Mouse (Mus musculus) cerebellum, postnatal 14 days (tissue): ENCODE results near the gene Tex9.
A peak's percentile ranks its signal among the peaks of the same experiment; 100 is the strongest.

Experiments
- DNase-seq, 2 experiments: peaks; one replicate each; pipeline ENCODE4 v3.0.0; 2021; ENCODE audit warnings: mixed read lengths in 2 of 2

Tex9 gene

DNA sequence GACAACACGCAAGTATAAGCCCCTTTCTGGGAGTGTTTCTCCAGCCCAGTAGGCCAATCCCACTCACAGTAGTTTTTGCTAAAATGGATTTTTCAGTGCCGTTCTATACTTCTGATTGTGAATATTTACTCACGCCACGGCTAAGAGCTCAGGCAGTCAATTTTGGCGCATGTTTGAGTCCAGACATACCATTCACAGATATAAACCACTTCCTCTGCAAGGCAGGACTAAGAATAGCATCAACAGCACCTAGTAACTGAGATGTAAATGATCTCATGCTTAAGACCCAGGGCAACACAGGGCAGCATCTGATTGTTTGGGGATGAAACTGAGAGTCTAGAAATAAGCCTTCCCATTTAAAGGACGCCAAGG lies at the start of gene Tex9:
Gene Tex9, minus strand, starts transcription at position 19 of the 372 bp plus-strand sequence.
- DNase-seq, result no peak

DNA sequence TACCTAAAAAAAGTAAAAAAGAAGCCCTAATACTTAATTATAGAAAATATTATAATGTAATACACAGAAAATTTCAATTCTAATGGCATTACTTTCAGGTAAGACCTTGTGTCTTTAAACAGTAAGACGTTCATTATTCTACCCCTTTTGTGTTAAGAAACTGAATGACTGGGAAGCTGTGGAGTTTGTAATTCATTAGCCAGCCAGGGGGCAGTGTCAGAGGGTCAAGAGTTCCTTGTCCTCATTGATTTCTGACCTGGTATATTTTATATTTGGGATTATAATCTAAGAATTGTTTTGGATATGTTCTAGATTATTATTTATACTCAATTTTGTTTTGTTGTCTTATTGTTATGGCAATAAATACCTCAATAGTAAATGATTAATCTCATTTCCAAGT lies 45.1 kb upstream of the Tex9 start:
- no peak for DNase-seq

- no peak for DNase-seq
These were observed 43.4 kb upstream of the Tex9 start for GRCm38 (mm10) chr9:72535394-72535793.

DNA sequence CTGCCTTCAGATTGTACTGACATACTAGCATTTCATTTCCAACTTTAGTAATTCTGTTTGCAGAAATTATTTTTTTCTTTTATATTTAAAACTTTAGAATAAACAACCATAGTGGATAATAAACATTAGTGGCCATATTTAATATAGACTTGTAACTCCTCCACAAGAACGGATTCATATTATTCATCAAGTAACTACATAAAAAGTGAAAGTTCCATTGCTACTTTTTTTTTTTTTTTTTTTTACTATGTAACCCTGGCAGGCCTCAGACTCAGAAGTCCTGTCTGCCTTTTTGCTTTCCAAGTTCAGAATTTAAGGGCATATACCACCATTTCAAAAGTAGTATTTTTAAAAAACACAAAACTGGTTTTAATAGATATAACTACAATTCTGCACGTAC lies 43.0 kb upstream of the Tex9 start:
- no peak for DNase-seq

- DNase-seq, result no peak
These were observed 41.0 kb upstream of the Tex9 start for GRCm38 (mm10) chr9:72533089-72533415.

GRCm38 (mm10) chr9:72532381-72533088 lies 40.5 kb upstream of the Tex9 start:
- DNase-seq, result peak; percentile 78 to 79

- DNase-seq, result peak; percentile 85 to 90
These were observed 40.0 kb upstream of the Tex9 start, which contains the start of gene Rfx7 for GRCm38 (mm10) chr9:72531996-72532380. Gene Rfx7 (plus strand): TSS chr9:72532240.

DNA sequence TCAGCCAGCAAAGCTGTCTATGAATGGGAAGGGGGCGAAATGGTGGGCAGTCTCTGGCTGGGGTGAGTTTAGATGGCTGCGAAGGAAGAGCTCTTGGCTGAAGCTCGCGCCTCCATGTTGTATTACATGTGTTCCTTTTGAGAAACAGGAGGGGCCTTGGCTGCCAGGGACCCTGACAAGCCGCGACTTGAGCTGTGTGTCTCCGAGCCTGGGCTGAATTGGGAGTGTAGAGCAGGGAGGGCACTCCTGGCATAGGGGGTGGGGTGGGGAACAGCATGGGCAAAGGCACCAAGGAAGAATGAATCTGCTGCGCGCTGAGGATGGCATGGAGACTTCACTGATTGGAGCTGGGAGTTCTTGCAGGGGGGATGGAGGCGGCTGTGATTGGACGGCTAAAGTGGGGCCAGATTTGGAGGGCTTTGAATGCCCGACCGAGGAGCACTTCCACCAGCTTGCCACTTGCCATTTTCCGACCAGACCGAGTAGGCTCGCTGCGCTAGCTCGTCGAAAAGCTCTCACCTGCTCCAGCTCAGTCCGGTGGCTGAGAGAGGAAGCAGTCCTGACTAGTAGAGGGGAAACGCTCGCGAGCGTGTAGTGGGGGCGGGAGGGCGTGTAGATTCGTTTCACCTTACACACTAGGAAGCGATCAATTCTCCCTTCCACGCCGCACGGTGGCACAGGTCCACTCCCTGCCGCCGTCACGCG lies 39.4 kb upstream of the Tex9 start:
- peak; percentile 85 to 88 for DNase-seq

GRCm38 (mm10) chr9:72530824-72531223 lies 38.8 kb upstream of the Tex9 start:
- DNase-seq, result no peak

- DNase-seq, result peak; percentile 90 to 93
These were observed 38.2 kb upstream of the Tex9 start for GRCm38 (mm10) chr9:72530237-72530636.

GRCm38 (mm10) chr9:72526091-72526490 lies 34.1 kb upstream of the Tex9 start:
- DNase-seq, result no peak

DNA sequence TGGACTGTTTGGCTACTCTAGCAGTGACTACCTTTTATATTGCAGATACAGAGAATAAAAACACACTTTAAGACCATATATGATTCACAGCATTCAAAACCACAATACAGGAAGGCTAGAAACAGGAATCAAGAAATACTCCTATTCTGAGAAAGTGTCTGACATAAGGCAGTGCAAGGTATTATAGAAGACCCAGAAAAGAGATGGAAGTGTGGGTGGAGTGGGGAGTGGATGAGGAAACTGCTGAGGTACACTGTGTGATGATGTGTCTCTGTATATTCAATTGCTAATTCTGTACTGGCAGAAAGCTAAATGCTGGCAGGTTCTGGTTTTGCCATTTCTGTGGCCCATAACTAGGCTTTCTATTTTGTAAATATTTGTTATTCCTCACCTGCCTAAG lies 28.8 kb upstream of the Tex9 start:
- DNase-seq, result no peak

DNA sequence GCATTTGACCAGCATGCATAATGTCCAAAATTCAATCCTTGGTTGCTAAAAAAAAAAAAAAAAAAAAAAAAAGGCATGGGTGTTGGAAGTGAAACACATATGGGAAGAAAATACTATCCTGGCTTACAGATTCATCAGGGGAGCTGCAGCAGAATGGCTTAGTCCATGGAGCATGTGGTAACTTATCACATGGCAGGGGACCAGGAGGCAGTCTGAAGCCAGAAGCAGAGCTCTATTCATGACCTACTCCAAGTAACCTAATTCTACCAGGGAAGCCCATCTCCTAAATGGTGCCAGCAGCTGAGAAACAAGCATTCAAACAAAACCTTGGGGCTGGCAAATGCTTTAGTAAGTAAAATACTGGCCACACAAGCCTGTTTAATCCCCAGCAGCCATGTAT lies 27.2 kb upstream of the Tex9 start:
- peak; percentile 71 to 75 for DNase-seq

DNA sequence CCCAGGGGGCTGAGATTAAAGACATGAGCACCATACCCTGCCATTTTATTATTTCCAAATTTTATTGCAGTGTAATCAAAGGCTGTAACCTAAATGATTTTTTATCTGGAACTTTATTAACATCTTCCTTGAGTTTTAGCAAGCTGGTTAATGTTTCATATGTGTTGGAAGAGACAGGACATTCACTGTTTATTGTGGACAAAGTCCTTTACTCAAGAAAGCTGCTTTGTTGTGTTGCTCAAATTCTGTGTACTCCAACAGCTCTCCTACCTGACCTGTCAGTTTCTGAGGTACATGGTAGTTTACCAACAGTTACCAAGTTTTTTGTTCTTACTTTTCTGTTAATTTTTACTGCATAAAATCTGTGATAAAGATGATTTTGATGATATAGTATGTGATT lies 23.4 kb upstream of the Tex9 start:
- no peak for DNase-seq

DNA sequence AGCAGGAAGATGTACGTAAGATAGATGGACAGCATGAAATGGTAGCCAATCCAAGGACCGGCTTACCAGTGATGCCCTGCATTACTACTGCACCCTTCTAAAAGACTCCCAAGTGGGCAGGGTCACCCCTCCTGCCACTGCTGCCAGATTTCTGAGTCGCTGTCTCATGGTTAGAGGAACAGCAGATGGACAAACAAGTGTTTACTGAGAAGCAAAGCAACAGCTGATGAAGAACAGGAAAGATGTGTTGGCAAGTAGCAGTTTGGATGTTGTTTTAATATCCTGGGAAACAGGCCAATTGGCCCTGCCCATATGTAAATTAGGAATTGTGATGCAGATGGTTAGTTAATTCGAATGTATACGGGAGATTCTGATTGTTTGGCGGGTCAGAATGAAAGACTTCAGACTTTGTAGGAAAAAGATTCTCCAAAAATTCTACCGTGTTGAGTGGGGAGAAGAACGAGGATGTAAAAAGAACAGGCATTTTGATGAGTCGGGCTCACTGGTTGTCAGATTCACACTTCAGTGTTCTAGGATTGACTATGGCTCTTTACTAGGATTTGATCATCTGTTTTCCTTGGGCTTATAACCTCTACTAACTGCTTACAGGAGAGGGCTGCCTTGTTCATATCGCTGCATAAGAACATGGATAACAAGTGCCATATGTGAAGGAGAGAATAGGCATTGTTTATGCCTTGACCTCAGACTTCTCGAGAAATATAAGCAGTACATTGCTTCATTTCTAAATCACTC lies 20.4 kb upstream of the Tex9 start:
- no peak for DNase-seq

DNA sequence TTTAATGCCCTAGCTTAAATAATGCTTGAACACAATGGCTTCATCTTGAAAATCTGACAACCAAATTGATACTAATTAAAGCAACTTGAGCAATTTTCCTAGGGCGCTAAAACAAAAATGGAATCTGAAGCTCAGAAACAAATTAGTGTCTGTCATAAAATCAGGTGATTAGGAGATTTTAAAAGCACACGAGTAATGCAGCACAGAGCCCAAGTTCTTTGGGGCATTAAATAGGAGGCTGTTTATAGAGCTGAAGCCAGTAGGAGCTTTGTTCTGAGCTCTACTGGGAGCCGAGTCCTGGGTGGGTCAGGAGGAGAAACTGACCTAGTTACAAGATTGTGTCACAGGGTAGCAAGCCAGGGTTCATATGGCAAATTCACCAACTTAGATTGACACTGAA lies 5.2 kb upstream of the Tex9 start:
- DNase-seq, result no peak

GRCm38 (mm10) chr9:72496691-72497090 lies 4.7 kb upstream of the Tex9 start:
- DNase-seq, result no peak

DNA sequence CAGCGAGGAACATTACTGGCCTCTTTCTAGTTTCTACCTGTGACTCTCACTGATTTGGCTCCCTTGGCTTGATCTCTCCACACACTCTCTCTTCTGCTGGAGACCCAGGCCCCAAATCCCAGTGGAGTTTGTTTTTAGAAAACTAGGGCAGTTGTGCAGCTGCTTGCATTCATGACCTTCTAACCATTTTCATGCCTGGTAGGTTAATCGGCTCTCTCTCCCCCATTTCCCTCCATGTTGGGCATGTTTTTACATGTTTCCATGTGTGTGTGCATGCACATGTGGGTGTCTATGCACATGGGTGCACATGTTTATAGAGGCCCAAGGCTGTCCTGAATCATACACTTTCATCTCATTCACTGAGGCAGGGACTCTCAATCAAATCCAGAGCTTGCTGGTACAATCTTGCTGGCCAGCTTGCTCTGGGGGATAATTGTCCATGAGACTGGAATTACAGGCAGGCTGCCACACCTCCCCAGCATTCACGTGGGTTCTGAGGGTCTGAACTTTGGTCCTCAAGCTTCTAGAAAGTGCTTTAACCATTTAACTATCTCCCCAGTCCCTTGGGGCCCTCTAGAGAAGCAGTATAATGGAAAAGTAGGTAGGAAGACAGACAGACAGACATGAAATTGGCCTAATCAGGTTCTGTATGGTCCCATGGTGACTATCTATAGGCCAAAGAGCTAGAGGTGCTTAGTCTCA lies 2.1 kb upstream of the Tex9 start:
- no peak for DNase-seq

GRCm38 (mm10) chr9:72493465-72493864 lies 1.5 kb upstream of the Tex9 start:
- DNase-seq, result no peak

DNA sequence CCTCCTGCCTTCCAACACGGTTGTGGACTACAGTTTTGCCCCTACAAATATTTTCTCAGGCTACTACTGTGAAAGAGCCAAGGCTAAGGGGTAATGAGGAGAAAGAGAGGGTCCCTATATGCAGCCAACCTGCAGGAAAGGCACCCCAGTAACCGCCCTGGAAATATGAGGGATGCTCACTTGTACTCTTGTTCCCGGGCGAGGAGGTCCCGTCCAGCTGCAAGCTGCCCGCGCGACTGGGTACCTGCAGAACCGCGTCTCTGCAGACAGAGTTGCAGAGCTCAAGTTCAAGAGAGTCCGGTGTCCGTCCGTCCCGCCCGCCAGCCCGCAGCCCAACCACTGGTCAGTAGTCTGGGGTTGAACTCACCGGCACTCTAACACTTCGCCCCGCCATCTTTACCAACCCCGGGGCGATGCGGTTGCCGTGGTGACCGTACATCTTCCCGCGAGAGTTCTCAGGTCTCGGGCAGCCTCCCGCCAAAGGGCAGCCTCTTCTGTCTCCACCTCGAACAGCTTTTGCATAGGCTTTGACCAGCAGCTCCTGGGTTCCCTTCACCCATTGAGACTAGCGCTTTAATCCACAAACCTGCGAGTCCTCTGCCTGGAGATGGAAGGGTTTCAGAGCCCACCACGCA lies 336 bp downstream of the Tex9 start:
- peak; percentile 92 to 95 for DNase-seq

GRCm38 (mm10) chr9:72489131-72489530 lies 2.9 kb downstream of the Tex9 start:
- DNase-seq, result no peak

GRCm38 (mm10) chr9:72488523-72488922 lies 3.5 kb downstream of the Tex9 start:
- DNase-seq, result no peak

- DNase-seq, result no peak
These were observed 12.7 kb downstream of the Tex9 start for GRCm38 (mm10) chr9:72479276-72479675.
